Mouse (Mus musculus) limb, embryonic 14.5 days (tissue): Measurements from ENCODE around the gene Siae. TPM values are rescaled to one million over a fixed set of nuclear protein-coding genes. Genes with fewer than 3 reads are reported as not detected.
A peak's percentile ranks its signal among the peaks of the same experiment; 100 is the strongest.

ENCODE experiments used
- ATAC-seq: fragments of 200-750 bp; cut with Nextera tagmentation; 2 replicates; pipeline ENCODE4 v1.8.0; 2017; ENCODE audit warnings: low read depth, moderate number of reproducible peaks, moderate TSS enrichment; ENCODE audit not compliant: low FRiP score
- DNase-seq: peaks from one replicate; pipeline ENCODE4 v3.0.0-alpha.2; 2015; ENCODE audit warnings: low spot score
- H3K27ac ChIP-seq: fragments of 300-500 bp; sonication (generic); replicated peaks from 2 replicates; pipeline ENCODE4 v1.5.1; 2014; ENCODE audit warnings: low read depth, mild to moderate bottlenecking, low read length, moderate library complexity, mixed read lengths
- H3K27me3 ChIP-seq: fragments of 300-500 bp; sonication (generic); 2 replicates; pipeline ENCODE4 v1.6.1; 2014; ENCODE audit warnings: low read length, mixed read lengths; ENCODE audit not compliant: control insufficient read depth, insufficient read depth
- H3K36me3 ChIP-seq: fragments of 300-500 bp; sonication (generic); 2 replicates; pipeline ENCODE4 v1.6.1; 2014; ENCODE audit warnings: mild to moderate bottlenecking, low read length, moderate library complexity, mixed read lengths; ENCODE audit not compliant: control insufficient read depth, insufficient read depth
- H3K4me1 ChIP-seq: fragments of 300-500 bp; sonication (generic); 2 replicates; pipeline ENCODE4 v1.6.1; 2014; ENCODE audit warnings: antibody characterized with exemption, low read length, mixed read lengths; ENCODE audit not compliant: control insufficient read depth, insufficient read depth
- H3K4me2 ChIP-seq: fragments of 300-500 bp; sonication (generic); replicated peaks from 2 replicates; pipeline ENCODE4 v1.6.1; 2014; ENCODE audit warnings: low read depth, mild to moderate bottlenecking, low read length, moderate library complexity; ENCODE audit not compliant: severe bottlenecking
- H3K4me3 ChIP-seq: fragments of 300-500 bp; sonication (generic); replicated peaks from 2 replicates; pipeline ENCODE4 v1.5.1; 2014; ENCODE audit warnings: low read length
- H3K9ac ChIP-seq: fragments of 300-500 bp; sonication (generic); 2 replicates; pipeline ENCODE4 v1.6.1; 2014; ENCODE audit warnings: mild to moderate bottlenecking, low read depth, low read length, moderate library complexity; ENCODE audit not compliant: severe bottlenecking
- H3K9me3 ChIP-seq: fragments of 300-500 bp; sonication (generic); 2 replicates; pipeline ENCODE4 v1.6.1; 2016; ENCODE audit warnings: low read length; ENCODE audit not compliant: control insufficient read depth
- POLR2A ChIP-seq: fragments of 200-500 bp; IDR thresholded peaks from 2 replicates; pipeline ENCODE4 v1.8.0; 2012; ENCODE audit warnings: inconsistent platforms, mild to moderate bottlenecking, moderate library complexity, borderline replicate concordance; ENCODE audit not compliant: insufficient read depth, insufficient read length; ENCODE audit errors: extremely low read depth
- WGBS: fragments of 180-500 bp; shearing (Covaris S2); extraction: QIAGEN DNeasy Blood & Tissue Kit; methylation state at CpG from one replicate; pipeline ENCODE4 v1.1.7; 2014; 5-methylcytosine and 5-hydroxymethylcytosine counted together
- polyA plus RNA-seq, 2 experiments: library from polyadenylated mRNA; depleted of rRNA in 1 of 2; stranded (reverse) in 1 of 2; unstranded in 1 of 2; fragments of >200 nt; fragmentation: Nextera tagmentation in 1 of 2; extraction: Ambion mirVana in 1 of 2; gene quantifications; 2 replicates each; pipeline versions ENCODE4 v1.2.1 to v1.2.3; 2012 to 2014

Siae gene
- polyA plus RNA-seq, 2 experiments, result 8.1 to 9.4 TPM

- Histone ChIP-seq H3K4me2 (no peak overlapping the region), H3K27ac (no peak overlapping the region), H3K4me1 (no peaks in the 10 kb centered on the region), H3K36me3 (peaks cover 40% of the 10 kb centered on the region), H3K9me3 (no peaks in the 10 kb centered on the region), H3K9ac (no peak overlapping the region), H3K4me3 (no peak overlapping the region), H3K27me3 (no peaks in the 10 kb centered on the region)
- 83% methylated on average over 8 of the region's 8 CpGs for WGBS
- ATAC-seq (no peak), DNase-seq (no peak)
- no peak for TF ChIP-seq POLR2A
Measured at GRCm38 (mm10) chr9:37518991-37519390, 36.5 kb upstream of the Siae start.

- H3K4me1 ChIP-seq, result no peaks in the 10 kb centered on the region
- ATAC-seq (no peak), DNase-seq (no peak)
- no peaks in the 10 kb centered on the region for H3K9me3 ChIP-seq
- H3K9ac ChIP-seq, result no peak overlapping the region
- H3K4me3 ChIP-seq, result no peak overlapping the region
- no peaks in the 10 kb centered on the region for H3K27me3 ChIP-seq
- H3K27ac ChIP-seq, result no peak overlapping the region
- peaks cover 48% of the 10 kb centered on the region for H3K36me3 ChIP-seq
- H3K4me2 ChIP-seq, result no peak overlapping the region
- TF ChIP-seq POLR2A, result no peak
- WGBS, result 96% methylated on average over 2 of the region's 2 CpGs
Measured at GRCm38 (mm10) chr9:37519995-37520394, 35.5 kb upstream of the Siae start.

- H3K9me3 ChIP-seq, result no peaks in the 10 kb centered on the region
- H3K4me3 ChIP-seq, result no peak overlapping the region
- H3K36me3 ChIP-seq, result peaks cover 33% of the 10 kb centered on the region
- no peak for DNase-seq
- no peak overlapping the region for H3K4me2 ChIP-seq
- H3K9ac ChIP-seq, result no peak overlapping the region
- WGBS, result 95% methylated on average over 2 of the region's 2 CpGs
- H3K27ac ChIP-seq, result no peak overlapping the region
- ATAC-seq, result no peak
- peaks cover 49% of the 10 kb centered on the region for H3K27me3 ChIP-seq
- no peak for TF ChIP-seq POLR2A
- peaks cover 5% of the 10 kb centered on the region for H3K4me1 ChIP-seq
Measured at GRCm38 (mm10) chr9:37525461-37525860, 30.0 kb upstream of the Siae start.

GRCm38 (mm10) chr9:37526443-37527395 is 28.8 kb upstream of the Siae start:
- DNase-seq (no peak), ATAC-seq (no peak)
- WGBS, result 23% methylated on average over 21 of the region's 21 CpGs
- Histone ChIP-seq H3K27ac (no peak overlapping the region), H3K9ac (no peak overlapping the region; the same call in 1 of the 2 replicates), H3K36me3 (peaks cover 24% of the 10 kb centered on the region), H3K4me3 (no peak overlapping the region), H3K27me3 (peaks cover 61% of the 10 kb centered on the region), H3K9me3 (no peaks in the 10 kb centered on the region), H3K4me2 (no peak overlapping the region), H3K4me1 (peaks cover 9% of the 10 kb centered on the region)
- no peak for TF ChIP-seq POLR2A

GRCm38 (mm10) chr9:37527396-37528224 is 27.9 kb upstream of the Siae start, which contains the start of gene Esam:
Esam (plus strand) TSS chr9:37528078.
- Histone ChIP-seq H3K27me3 (peaks cover 67% of the 10 kb centered on the region), H3K27ac (no peak within 1 kb of the TSS), H3K4me2 (peak within 1 kb of the TSS; percentile 23; the same call in 1 of the 2 replicates), H3K4me3 (peak within 1 kb of the TSS; percentile 7), H3K4me1 (peaks cover 9% of the 10 kb centered on the region), H3K36me3 (peaks cover 21% of the 10 kb centered on the region), H3K9me3 (no peaks in the 10 kb centered on the region), H3K9ac (no peak within 1 kb of the TSS; the same call in 1 of the 2 replicates)
- no peak for TF ChIP-seq POLR2A
- 0 out of 2 replicates have a peak, but pooled peaks have one; percentile 20 for ATAC-seq
- WGBS, result 3% methylated on average over 41 of the region's 41 CpGs
- no peak for DNase-seq
